Mouse (Mus musculus) ES-CJ7 (cell line): ENCODE results near the gene Zp1.

Experiments used
- DNase-seq: peaks from one replicate; pipeline ENCODE4 v3.0.0; 2011; ENCODE audit warnings: low read depth, low spot score

The Zp1 gene

GRCm38 (mm10) chr19:10924220-10924619 lies 3.8 kb upstream of the Zp1 start:
- DNase-seq = no peak

- no peak for DNase-seq
Observed at GRCm38 (mm10) chr19:10921058-10921457, 626 bp upstream of the Zp1 start.

- DNase-seq = no peak
Observed at GRCm38 (mm10) chr19:10918321-10918991, 2.0 kb downstream of the Zp1 start.

- no peak for DNase-seq
Observed at GRCm38 (mm10) chr19:10916506-10916905, 3.9 kb downstream of the Zp1 start.

- DNase-seq = no peak
Observed at GRCm38 (mm10) chr19:10914870-10915269, 5.6 kb downstream of the Zp1 start.

- no peak for DNase-seq
Observed at GRCm38 (mm10) chr19:10914291-10914690, 6.1 kb downstream of the Zp1 start.

- no peak for DNase-seq
Observed at GRCm38 (mm10) chr19:10909087-10909721, 11.2 kb downstream of the Zp1 start.

- peak; percentile 60 for DNase-seq
Observed at GRCm38 (mm10) chr19:10907891-10908290, 12.5 kb downstream of the Zp1 start.

- no peak for DNase-seq
Observed at GRCm38 (mm10) chr19:10905728-10906000, 14.8 kb downstream of the Zp1 start.

GRCm38 (mm10) chr19:10904927-10905727 lies 15.3 kb downstream of the Zp1 start:
- no peak for DNase-seq

- no peak for DNase-seq
Observed at GRCm38 (mm10) chr19:10904512-10904911, 15.9 kb downstream of the Zp1 start.

- no peak for DNase-seq
Observed at GRCm38 (mm10) chr19:10901046-10901445, 19.4 kb downstream of the Zp1 start.

GRCm38 (mm10) chr19:10900315-10900714 lies 20.1 kb downstream of the Zp1 start:
- DNase-seq = no peak

- DNase-seq = no peak
Observed at GRCm38 (mm10) chr19:10897491-10897890, 22.9 kb downstream of the Zp1 start.

- no peak for DNase-seq
Observed at GRCm38 (mm10) chr19:10896849-10897248, 23.6 kb downstream of the Zp1 start.

GRCm38 (mm10) chr19:10895708-10896107 lies 24.7 kb downstream of the Zp1 start:
- DNase-seq = no peak

GRCm38 (mm10) chr19:10895016-10895528 lies 25.4 kb downstream of the Zp1 start, which contains the start of gene Prpf19:
Prpf19 (plus strand) TSS chr19:10895231.
- DNase-seq = peak; percentile 94

GRCm38 (mm10) chr19:10892201-10892600 lies 28.2 kb downstream of the Zp1 start:
- DNase-seq = no peak

- DNase-seq = peak; percentile 96
Observed at GRCm38 (mm10) chr19:10881426-10882154, 38.8 kb downstream of the Zp1 start, which contains the start of gene Tmem109. Tmem109 (minus strand) TSS chr19:10882001.

- no peak for DNase-seq
Observed at GRCm38 (mm10) chr19:10880975-10881425, 39.4 kb downstream of the Zp1 start.

GRCm38 (mm10) chr19:10880085-10880974 lies 40.1 kb downstream of the Zp1 start:
- DNase-seq = peak; percentile 59
